7 mouse cellular contexts compared by ENCODE assay signal in the genomic region with DNA sequence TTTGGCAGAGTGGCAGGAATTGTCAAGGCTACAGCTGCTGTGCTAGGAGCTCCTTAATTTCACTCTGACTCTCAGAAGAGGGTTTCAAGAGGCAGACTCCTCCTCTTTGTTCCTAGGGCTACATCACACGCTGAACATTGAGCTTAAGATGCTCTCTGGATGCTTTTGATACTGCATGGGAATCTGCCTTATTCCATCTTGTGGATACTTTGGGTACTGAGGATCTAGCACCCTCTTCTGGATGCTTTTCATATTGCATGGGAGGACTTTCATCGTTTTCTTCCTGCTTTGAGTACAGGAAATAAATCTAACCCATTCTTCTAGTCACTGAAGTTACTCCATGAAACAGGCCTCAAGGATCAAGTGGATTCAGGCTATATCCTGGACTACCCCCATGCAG.
DNase-seq lines count a peak whose midpoint lies in the region; ATAC-seq lines count a peak whose summit lies in the region.

No protein-coding gene starts in this region.

- H3K27ac ChIP-seq in hindbrain, embryonic 13.5 days: no peak overlapping the region

- WGBS in hindbrain, embryonic 13.5 days: 9% methylated on average over 2 of the region's 2 CpGs

- DNase-seq in right cerebral cortex, adult 18-20 months: peak; percentile 32
- DNase-seq in right cerebral cortex, postnatal 25 days: no peak
- peak; percentile 62 to 66 for DNase-seq in cerebellum, postnatal 14 days
- DNase-seq in left cerebral cortex, postnatal 25 days (ENCODE audit: low spot score in 2 of 2): peak; percentile 54 to 76
- peak; percentile 51 to 54 for DNase-seq in right cerebral cortex, postnatal 10 days (ENCODE audit: low spot score in 2 of 2)
- DNase-seq in spleen, postnatal 36 days (ENCODE audit: low spot score in 2 of 2): no peak

- H3K9ac ChIP-seq in hindbrain, embryonic 13.5 days: no peak overlapping the region

- no peaks in the 10 kb centered on the region for H3K27me3 ChIP-seq in hindbrain, embryonic 13.5 days

- no peaks in the 10 kb centered on the region for H3K4me1 ChIP-seq in hindbrain, embryonic 13.5 days (replicated peaks)

- H3K4me3 ChIP-seq in hindbrain, embryonic 13.5 days: no peak overlapping the region

- no peaks in the 10 kb centered on the region for H3K36me3 ChIP-seq in hindbrain, embryonic 13.5 days

- H3K4me2 ChIP-seq in hindbrain, embryonic 13.5 days: no peak overlapping the region

- intact Hi-C loops in left cerebral cortex, postnatal 25 days (cut with DNase I): loop anchor here (2.0 kb wide), 1 partner anchor 514 kb away; the partner anchor contains the start of gene Dsel

- no peaks in the 10 kb centered on the region for H3K9me3 ChIP-seq in hindbrain, embryonic 13.5 days

- ATAC-seq in hindbrain, embryonic 13.5 days (ENCODE audit: low FRiP score): peak; percentile 71; the same call in 1 of the 2 replicates

Comparison
In these comparisons a context has a peak if more than half of its experiments do, and no peak if none do; other contexts are left out.
1. DNase-seq: peak in right cerebral cortex, adult 18-20 months (single experiment), cerebellum, postnatal 14 days (2 of 2), left cerebral cortex, postnatal 25 days (2 of 2) and right cerebral cortex, postnatal 10 days (2 of 2); none in right cerebral cortex, postnatal 25 days (single experiment) and spleen, postnatal 36 days (0 of 2).